Mouse (Mus musculus): ENCODE measurements around the gene Mrrf. TPM values are rescaled to one million over a fixed set of nuclear protein-coding genes. Genes with fewer than 3 reads are reported as not detected.
"Not testable (repeated sequence)": the region's sequence is repeated elsewhere in the genome, so short reads cannot be mapped to it uniquely, and the experiment has no call there.

Mrrf gene
- polyA plus RNA-seq, 1 experiment from 2014 or later: 30.3 TPM

DNA sequence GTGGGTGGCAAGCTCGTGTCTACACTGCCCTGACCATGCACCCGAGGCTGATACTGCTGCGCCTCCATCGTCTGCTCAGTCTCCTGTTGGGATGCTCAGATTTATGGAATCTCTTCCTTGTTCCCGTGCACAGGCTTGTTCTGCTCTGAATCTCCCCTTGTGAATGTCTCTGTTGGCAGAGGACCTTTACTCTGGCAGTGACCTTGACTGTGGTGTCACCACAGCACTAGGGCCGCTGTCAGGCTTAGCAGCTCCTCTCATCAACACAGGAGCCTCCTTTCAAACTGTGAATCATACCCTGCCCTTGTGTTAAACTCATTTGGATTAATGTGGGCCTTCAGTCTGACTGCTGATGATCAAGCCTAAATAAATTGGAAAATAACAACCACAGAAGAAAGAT, 53.0 kb downstream of the Mrrf start:
- WGBS: 76% methylated on average over 6 of the region's 6 CpGs
- not testable (repeated sequence) for ATAC-seq (ENCODE audit: low read depth); H3K36me3 ChIP-seq (ENCODE audit: control insufficient read depth, insufficient read depth, low read length); H3K4me3 ChIP-seq (ENCODE audit: low read length); H3K4me2 ChIP-seq (ENCODE audit: low read depth, low read length); H3K9ac ChIP-seq (ENCODE audit: low read length); H3K27ac ChIP-seq (ENCODE audit: low read length); H3K9me3 ChIP-seq (ENCODE audit: control insufficient read depth, low read length); H3K27me3 ChIP-seq (ENCODE audit: control insufficient read depth, insufficient read depth, low read depth, low read length)
- H3K4me1 ChIP-seq (replicated peaks; ENCODE audit: control insufficient read depth, insufficient read depth, low read length): peaks cover 19% of the 10 kb centered on the region

DNA sequence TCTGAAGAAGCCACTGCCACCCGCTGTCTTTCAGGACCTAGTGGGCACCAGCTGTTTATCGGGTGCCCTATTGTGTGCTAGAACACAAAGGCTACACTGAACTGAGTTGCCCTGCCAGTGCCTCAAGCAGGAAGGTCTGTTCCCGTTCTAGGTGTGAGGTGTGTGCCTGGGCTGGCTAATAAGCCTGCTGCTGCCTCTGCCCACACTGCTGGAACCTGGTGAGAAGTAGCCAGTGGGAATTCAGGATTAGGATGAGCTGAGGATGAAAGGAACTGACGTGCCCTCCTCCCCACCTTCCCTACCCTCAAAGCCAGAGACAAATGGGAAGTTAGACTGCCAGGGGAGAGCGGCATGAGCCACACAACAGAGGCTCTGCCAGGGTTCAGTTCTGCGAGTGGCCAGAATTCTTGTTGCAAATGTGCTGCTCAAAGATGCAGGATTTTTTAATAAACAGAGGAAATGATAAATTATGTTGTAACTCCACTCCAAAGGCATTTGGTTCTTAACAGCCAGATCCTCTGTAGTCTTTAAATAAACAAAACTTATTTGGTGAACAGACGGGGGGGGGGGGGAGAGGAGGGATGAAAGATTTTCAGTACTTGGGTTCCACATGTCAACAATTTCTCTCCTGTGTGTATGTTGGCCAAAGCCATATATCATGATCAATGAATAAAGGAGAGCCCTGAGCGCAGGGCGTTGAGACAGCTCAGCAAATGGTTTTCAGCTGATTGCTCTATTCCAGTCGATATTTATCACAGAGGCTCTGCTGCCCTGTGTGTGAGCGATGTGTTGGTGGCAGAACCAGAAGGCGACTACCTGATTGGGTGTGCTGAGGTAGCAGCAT, 55.1 kb downstream of the Mrrf start:
- peak; percentile 83 for ATAC-seq (ENCODE audit: low read depth)

DNA sequence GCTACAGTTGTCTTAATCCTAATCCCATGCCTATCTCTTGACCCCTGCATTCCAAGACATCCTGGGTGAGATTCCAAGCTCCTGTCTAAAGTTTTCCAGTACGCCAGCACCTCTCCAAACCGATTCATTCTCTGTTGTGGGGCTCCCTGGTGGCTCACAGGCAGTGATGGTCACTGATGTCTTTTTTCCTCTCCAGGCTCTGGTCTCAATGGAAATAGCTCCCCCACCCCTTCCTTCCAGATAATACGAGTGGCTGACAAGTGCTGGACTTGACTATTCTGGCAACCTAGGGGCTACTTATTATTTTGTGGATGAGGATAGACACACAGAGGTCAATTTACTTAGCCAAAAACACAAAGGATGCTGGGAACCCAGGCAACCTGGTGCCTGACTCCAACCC, 60.8 kb downstream of the Mrrf start:
- Histone ChIP-seq H3K9me3 (ENCODE audit: control insufficient read depth, low read length) (no peaks in the 10 kb centered on the region), H3K4me2 (ENCODE audit: low read depth, low read length) (no peak overlapping the region), H3K4me3 (ENCODE audit: low read length) (no peak overlapping the region), H3K27ac (ENCODE audit: low read length) (no peak overlapping the region), H3K9ac (ENCODE audit: low read length) (no peak overlapping the region), H3K27me3 (ENCODE audit: control insufficient read depth, insufficient read depth, low read depth, low read length) (peaks cover 5% of the 10 kb centered on the region), H3K36me3 (ENCODE audit: control insufficient read depth, insufficient read depth, low read length) (no peaks in the 10 kb centered on the region), H3K4me1 (replicated peaks; ENCODE audit: control insufficient read depth, insufficient read depth, low read length) (peaks cover 19% of the 10 kb centered on the region)
- ATAC-seq (ENCODE audit: low read depth): no peak
- WGBS: 72% methylated on average over 3 of the region's 3 CpGs

More for the DNA sequence above, 55.1 kb downstream of the Mrrf start:
- H3K27ac ChIP-seq (ENCODE audit: low read length): peak overlapping the region; percentile 67
- no peaks in the 10 kb centered on the region for H3K36me3 ChIP-seq (ENCODE audit: control insufficient read depth, insufficient read depth, low read length)
- H3K4me1 ChIP-seq (replicated peaks; ENCODE audit: control insufficient read depth, insufficient read depth, low read length): peaks cover 12% of the 10 kb centered on the region
- no peaks in the 10 kb centered on the region for H3K27me3 ChIP-seq (ENCODE audit: control insufficient read depth, insufficient read depth, low read depth, low read length)
- no peaks in the 10 kb centered on the region for H3K9me3 ChIP-seq (ENCODE audit: control insufficient read depth, low read length)
- 0 out of 2 replicates have a peak overlapping the region, but pooled peaks have one; percentile 34 for H3K9ac ChIP-seq (ENCODE audit: low read length)
- WGBS: 28% methylated on average over 12 of the region's 12 CpGs
- H3K4me2 ChIP-seq (ENCODE audit: low read depth, low read length): no peak overlapping the region
- no peak overlapping the region for H3K4me3 ChIP-seq (ENCODE audit: low read length)

DNA sequence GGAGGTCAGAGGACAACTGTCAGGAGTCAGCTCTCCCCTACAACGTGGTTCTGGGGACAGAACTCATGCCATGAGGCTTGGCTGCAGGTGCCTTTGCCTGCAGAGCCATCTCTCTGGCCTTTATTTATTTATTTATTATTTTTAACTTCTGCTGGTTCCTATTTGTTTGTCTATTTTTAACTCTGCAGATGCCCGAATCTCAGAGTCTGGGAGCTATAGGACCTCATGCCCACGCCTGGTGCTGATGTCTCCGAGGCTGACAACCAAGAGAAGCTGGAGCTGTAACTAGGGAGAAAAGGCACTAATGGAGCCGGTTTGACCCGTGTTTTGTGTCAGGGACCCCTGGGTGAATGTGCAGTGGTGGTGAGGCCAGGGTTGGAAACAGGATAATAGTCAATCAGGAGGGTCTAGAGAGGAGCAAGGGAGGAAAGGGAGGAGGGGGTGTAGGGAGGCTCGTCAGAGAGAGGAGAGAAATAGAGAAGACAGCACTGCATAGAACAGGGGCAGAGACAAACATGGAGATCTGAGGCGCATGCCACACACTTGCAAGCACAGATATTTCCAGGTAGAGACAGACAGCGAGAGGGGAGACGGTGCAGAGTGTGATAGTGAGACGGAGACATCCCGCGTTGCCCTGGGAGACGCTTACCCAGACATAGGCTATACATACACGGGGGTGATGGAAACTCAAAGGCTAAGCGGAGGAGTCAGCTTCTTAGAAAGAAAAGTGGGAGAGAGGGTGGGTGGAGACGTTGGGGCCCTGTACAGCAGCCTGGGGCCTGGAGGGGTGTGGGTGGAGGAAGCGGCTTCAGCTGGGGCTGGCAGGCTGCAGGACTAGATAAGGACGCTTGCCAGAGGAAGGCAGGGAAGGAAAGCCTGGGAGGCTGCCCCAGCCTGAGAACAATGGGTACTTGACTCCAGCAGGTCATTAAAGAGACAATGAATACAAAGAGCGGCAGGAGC, 62.0 kb downstream of the Mrrf start:
- 0 out of 2 replicates have a peak overlapping the region, but pooled peaks have one; percentile 14 for H3K9ac ChIP-seq (ENCODE audit: low read length)
- no peaks in the 10 kb centered on the region for H3K9me3 ChIP-seq (ENCODE audit: control insufficient read depth, low read length)
- H3K4me2 ChIP-seq (ENCODE audit: low read depth, low read length): peak overlapping the region; percentile 35
- peaks cover 30% of the 10 kb centered on the region for H3K4me1 ChIP-seq (replicated peaks; ENCODE audit: control insufficient read depth, insufficient read depth, low read length)
- ATAC-seq (ENCODE audit: low read depth): peak; percentile 80
- H3K4me3 ChIP-seq (ENCODE audit: low read length): no peak overlapping the region
- no peaks in the 10 kb centered on the region for H3K36me3 ChIP-seq (ENCODE audit: control insufficient read depth, insufficient read depth, low read length)
- peak overlapping the region; percentile 80 for H3K27ac ChIP-seq (ENCODE audit: low read length)
- H3K27me3 ChIP-seq (ENCODE audit: control insufficient read depth, insufficient read depth, low read depth, low read length): peaks cover 14% of the 10 kb centered on the region
- 21% methylated on average over 20 of the region's 20 CpGs for WGBS

DNA sequence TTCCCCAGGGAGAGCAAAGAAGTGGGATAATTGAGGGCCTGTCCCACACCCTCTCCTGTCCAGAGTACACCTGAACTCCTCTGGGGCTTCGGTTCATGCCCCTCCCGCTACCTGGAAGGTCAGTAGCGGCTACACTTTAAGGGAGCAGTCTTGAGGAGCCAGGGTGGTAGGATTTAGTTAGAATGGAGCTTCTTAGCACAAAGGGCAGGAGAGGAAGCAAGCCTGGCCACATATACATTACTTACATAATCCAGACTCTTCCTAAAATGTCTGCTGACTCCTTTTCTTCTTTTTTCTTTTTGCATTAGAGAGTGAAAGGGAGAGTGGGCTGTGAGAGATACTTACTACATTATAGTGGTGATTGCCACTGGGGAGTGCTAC, 62.7 kb downstream of the Mrrf start:
- no peak overlapping the region for H3K4me3 ChIP-seq (ENCODE audit: low read length)
- ATAC-seq (ENCODE audit: low read depth): no peak
- H3K4me1 ChIP-seq (replicated peaks; ENCODE audit: control insufficient read depth, insufficient read depth, low read length): peaks cover 34% of the 10 kb centered on the region
- peak overlapping the region; percentile 80 for H3K27ac ChIP-seq (ENCODE audit: low read length)
- H3K9me3 ChIP-seq (ENCODE audit: control insufficient read depth, low read length): no peaks in the 10 kb centered on the region
- H3K9ac ChIP-seq (ENCODE audit: low read length): no peak overlapping the region
- H3K36me3 ChIP-seq (ENCODE audit: control insufficient read depth, insufficient read depth, low read length): no peaks in the 10 kb centered on the region
- WGBS: 28% methylated on average over 3 of the region's 3 CpGs
- peaks cover 14% of the 10 kb centered on the region for H3K27me3 ChIP-seq (ENCODE audit: control insufficient read depth, insufficient read depth, low read depth, low read length)
- peak overlapping the region; percentile 35 for H3K4me2 ChIP-seq (ENCODE audit: low read depth, low read length)

DNA sequence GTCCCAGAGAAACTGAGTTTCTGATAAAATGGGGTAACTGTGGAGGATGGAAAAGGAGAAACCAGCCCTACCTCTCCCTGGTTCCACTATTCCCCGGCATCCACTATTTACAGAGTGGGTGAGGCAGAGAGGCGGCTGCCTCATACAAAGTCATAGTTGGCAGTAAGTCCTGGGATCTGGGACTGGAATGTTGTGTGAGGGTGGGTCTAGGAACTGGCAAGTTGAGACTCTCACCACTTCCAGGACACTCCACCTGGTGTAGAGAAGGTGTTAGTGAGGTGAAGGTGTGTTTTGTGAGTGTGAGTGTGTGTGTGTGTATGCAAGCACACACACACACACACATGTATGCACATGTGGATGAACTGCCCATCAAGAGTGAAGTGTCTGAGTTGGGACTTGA, 64.6 kb downstream of the Mrrf start:
- no peak overlapping the region for H3K9ac ChIP-seq (ENCODE audit: low read length)
- H3K4me3 ChIP-seq (ENCODE audit: low read length): no peak overlapping the region
- no peaks in the 10 kb centered on the region for H3K36me3 ChIP-seq (ENCODE audit: control insufficient read depth, insufficient read depth, low read length)
- H3K4me2 ChIP-seq (ENCODE audit: low read depth, low read length): no peak overlapping the region
- H3K27me3 ChIP-seq (ENCODE audit: control insufficient read depth, insufficient read depth, low read depth, low read length): peaks cover 24% of the 10 kb centered on the region
- 63% methylated on average over 2 of the region's 2 CpGs for WGBS
- no peaks in the 10 kb centered on the region for H3K9me3 ChIP-seq (ENCODE audit: control insufficient read depth, low read length)
- ATAC-seq (ENCODE audit: low read depth): peak; percentile 73
- H3K4me1 ChIP-seq (replicated peaks; ENCODE audit: control insufficient read depth, insufficient read depth, low read length): peaks cover 34% of the 10 kb centered on the region
- 0 out of 2 replicates have a peak overlapping the region, but pooled peaks have one; percentile 71 for H3K27ac ChIP-seq (ENCODE audit: low read length)

DNA sequence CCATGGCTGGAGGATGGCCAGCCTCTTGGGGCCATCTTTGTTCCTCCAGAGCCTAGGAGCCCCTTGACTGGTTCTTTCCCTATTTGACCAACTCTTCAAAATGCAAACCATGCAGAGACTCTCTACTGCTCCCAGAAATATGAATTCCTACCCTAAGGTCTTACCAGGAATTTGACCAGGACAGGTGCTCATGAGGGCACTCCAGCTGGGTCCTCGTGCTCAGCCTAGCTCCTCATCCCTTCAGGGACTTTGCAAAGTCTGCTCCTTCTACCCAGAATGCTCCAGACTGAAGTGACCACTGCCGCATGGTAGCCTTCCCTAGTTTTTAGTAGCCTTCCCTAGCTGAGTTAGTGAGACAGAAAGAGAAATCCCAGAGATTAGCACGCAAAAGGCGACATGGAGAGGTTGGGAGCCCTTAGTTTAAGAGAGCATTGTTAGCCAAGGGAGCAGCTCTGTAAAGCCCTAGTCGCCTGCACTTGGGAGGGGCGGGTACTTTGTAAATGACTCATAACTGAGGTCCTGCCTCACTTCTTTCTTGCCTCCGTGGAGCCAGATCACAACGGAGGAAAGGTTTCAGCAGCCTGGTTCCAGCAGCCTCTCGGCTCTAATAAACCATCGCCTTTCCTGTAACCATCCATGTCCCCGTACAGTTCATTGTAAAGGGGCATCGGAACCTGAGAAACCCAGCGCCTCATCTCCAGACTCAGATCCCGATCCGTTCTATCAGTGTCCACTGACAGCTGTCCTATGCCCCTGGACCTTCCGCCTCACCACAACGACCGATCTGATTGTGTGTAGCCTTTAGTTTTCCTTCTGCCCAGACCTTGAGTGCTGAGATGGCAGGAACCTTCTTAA, 65.8 kb downstream of the Mrrf start:
- Histone ChIP-seq H3K4me1 (replicated peaks; ENCODE audit: control insufficient read depth, insufficient read depth, low read length) (peaks cover 34% of the 10 kb centered on the region), H3K27me3 (ENCODE audit: control insufficient read depth, insufficient read depth, low read depth, low read length) (peaks cover 24% of the 10 kb centered on the region)
- WGBS: 23% methylated on average over 18 of the region's 18 CpGs

DNA sequence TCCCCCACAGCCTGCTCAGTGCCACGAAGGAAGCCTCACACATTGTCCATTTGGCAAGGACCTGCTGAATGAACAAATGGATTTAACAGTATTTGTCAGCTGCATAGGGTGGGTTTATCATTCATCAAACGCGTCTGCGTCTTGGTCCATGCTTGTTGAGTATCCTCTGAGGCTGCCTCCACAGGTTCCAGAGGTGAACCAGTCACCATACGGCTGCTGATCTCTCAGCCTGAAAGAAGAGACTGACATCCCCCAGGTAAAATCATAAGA, 66.4 kb downstream of the Mrrf start:
- Histone ChIP-seq H3K9me3 (ENCODE audit: control insufficient read depth, low read length) (no peaks in the 10 kb centered on the region), H3K27me3 (ENCODE audit: control insufficient read depth, insufficient read depth, low read depth, low read length) (peaks cover 24% of the 10 kb centered on the region), H3K9ac (ENCODE audit: low read length) (no peak overlapping the region), H3K27ac (ENCODE audit: low read length) (no peak overlapping the region), H3K4me3 (ENCODE audit: low read length) (peak overlapping the region; percentile 47), H3K4me1 (replicated peaks; ENCODE audit: control insufficient read depth, insufficient read depth, low read length) (peaks cover 30% of the 10 kb centered on the region), H3K36me3 (ENCODE audit: control insufficient read depth, insufficient read depth, low read length) (no peaks in the 10 kb centered on the region), H3K4me2 (ENCODE audit: low read depth, low read length) (peak overlapping the region; percentile 70)
- ATAC-seq (ENCODE audit: low read depth): no peak
- 16% methylated on average over 5 of the region's 5 CpGs for WGBS

More for the DNA sequence above, 65.8 kb downstream of the Mrrf start:
- peak overlapping the region; percentile 71 for H3K27ac ChIP-seq (ENCODE audit: low read length)
- ATAC-seq (ENCODE audit: low read depth): peak; percentile 46
- H3K9ac ChIP-seq (ENCODE audit: low read length): no peak overlapping the region
- no peaks in the 10 kb centered on the region for H3K36me3 ChIP-seq (ENCODE audit: control insufficient read depth, insufficient read depth, low read length)
- peak overlapping the region; percentile 7; the same call in 1 of the 2 replicates for H3K4me3 ChIP-seq (ENCODE audit: low read length)
- H3K4me2 ChIP-seq (ENCODE audit: low read depth, low read length): peak overlapping the region; percentile 70
- H3K9me3 ChIP-seq (ENCODE audit: control insufficient read depth, low read length): no peaks in the 10 kb centered on the region
